Mouse (Mus musculus) lung, adult 2 months (tissue): Measurements from ENCODE around the gene Fbxl8.
"Not testable (repeated sequence)": the region's sequence is repeated elsewhere in the genome, so short reads cannot be mapped to it uniquely, and the experiment has no call there.

Source experiments
- CTCF ChIP-seq: fragments of 200-500 bp; IDR thresholded peaks from 2 replicates; pipeline ENCODE4 v1.5.1; 2011; ENCODE audit warnings: mild to moderate bottlenecking, low read length, control low read depth; ENCODE audit not compliant: insufficient read depth
- POLR2A ChIP-seq: fragments of 200-500 bp; IDR thresholded peaks from 2 replicates; pipeline ENCODE4 v1.6.1; 2011; ENCODE audit warnings: low read depth, mild to moderate bottlenecking, control low read depth, low read length, borderline replicate concordance; ENCODE audit errors: extremely low read depth

- not testable (repeated sequence) for TF ChIP-seq CTCF, POLR2A
These were observed 26.9 kb downstream of the Fbxl8 start for GRCm38 (mm10) chr8:105291364-105291763.
